Mouse (Mus musculus): ENCODE results near the gene Ppat. TPM values are rescaled to one million over a fixed set of nuclear protein-coding genes. Genes with fewer than 3 reads are reported as not detected.

Gene Ppat
- polyA plus RNA-seq (2012; rRNA removed; ENCODE audit: low replicate concordance) = 0.53 and 1.1 TPM in 2 replicates

DNA sequence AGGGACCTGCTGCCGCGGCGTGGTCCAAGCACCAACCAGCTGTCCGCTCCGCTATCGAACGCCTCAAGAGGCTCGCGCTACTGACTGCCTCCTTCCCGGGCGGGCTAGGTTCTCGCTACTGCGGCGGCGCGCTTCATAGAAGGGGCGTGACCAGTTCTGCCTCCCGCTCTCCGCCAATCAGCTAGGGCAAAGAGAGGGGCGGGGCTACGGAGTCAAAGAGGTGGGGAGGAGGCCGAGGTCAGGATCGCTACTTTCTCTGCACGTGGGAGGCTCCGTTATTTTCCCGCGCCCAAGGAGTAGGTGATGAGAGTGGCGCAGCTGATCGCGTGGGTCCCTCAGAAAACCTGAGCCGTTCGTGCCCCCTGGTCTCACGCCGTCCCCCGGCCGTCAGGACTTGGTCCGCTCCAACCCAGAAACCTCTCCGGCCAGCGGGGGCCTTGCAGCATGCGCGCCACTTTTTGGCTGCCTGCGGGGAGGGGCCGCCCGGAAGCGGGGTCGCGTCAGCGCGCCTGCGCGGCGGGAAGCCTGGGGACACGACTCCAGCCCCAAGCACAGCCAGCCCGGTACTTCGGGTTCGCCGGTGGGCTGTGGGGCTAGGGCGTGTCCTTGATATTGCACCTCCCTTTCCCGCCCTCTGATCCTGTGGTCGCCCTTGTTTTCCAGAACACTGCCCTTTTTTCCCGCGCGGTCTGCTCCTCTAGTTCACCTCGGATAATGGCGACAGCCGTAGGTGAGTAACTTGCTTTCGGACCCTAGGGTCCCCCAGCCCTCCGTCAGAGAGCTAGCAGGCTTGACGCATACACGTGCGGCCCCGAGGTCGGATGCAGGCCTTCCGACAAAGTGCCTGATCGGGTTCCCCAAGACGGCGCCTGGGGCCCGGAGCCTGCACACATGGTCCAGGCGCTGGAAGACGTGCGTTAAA is at the start of gene Ppat, which contains the start of gene Paics:
Gene Ppat, minus strand, starts transcription at position 473 of the 922 bp plus-strand sequence.
Gene Paics, plus strand, starts transcription at position 202 of the 922 bp plus-strand sequence.

DNA sequence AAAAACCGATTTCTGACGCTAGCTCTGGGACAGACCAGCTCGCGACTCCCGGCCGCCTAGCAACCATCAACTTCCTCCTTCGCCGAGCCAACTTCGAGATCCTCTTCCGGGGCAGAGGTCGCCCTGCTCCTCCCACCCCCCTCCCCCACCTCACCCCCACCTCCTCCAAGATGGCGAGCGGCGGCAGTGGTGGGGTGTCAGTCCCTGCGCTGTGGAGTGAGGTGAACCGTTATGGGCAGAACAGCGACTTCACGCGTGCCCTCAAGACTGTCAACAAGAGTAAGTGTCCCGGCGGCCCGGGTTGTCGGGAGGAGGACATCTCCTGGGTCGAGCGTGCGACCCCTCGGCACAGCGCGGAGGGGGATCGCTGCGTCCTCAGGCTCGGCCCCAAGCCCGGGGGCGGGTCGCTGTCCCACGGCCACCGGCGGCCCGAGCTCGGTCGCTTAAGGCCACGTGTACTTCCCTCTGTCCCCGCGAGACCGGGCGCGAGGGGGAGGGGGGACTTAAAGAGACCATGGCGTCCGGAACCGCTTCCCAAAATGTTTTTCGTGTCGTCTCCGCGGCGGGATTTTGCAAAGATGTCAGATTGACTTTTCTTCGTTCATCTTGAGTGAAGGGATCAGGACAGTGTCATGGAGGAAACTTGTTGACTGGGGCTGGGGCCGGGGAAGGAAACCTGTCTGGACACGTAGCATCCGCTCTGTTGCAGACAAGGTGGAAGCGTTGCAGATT is 23.3 kb upstream of the Ppat start, which contains the start of gene Srp72:
Gene Srp72, plus strand, starts transcription at position 130 of the 732 bp plus-strand sequence.

DNA sequence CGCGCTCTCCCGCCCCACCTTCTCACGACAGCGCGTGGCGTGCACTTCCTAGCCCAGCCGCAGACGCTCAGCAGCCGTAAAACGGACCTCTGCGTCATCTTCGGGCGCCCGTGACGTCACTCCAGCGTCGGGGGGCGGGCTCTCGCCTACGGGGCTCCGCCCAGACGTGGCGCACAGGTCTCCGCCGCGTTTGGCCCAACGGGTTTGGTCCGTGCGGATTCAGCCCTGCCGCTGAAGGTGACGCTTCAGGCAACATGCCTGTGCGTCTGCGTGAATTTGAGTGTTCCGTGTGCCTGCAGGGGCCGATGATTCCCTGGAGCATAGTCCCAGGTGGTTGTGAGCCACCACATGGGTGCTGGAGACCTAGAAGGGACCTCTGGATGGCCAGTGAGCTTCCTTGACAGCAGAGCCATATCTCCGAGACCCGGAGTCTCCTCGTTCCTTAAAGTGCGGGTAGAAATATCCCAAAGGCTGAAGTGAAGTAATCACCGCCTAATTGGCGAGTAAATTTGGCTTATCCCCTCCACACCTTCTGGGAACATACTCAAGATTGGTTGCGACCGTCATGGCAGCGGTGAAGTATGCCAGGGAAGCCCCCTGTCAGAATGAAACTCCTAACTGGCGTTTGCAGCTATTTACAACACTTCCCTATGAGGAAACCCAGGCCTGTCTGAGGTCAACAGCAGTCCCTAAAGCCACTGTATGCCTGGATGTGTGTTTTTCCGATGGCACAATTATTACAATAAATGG is 45.8 kb downstream of the Ppat start, which contains the start of gene Aasdh:
Gene Aasdh, minus strand, starts transcription at position 110 of the 750 bp plus-strand sequence.

Other genes starting within 250 kb of the Ppat start
- gene Aasdh, start 46.1 kb downstream of the Ppat start, polyA plus RNA-seq (2012; rRNA removed; ENCODE audit: low replicate concordance) = 1.3 and 3.3 TPM in 2 replicates
- 6.1 and 11.0 TPM in 2 replicates for gene Paics, start 271 bp downstream of the Ppat start, polyA plus RNA-seq (2012; rRNA removed; ENCODE audit: low replicate concordance)
- 2.9 and 5.4 TPM in 2 replicates for gene Srp72, start 23.1 kb upstream of the Ppat start, polyA plus RNA-seq (2012; rRNA removed; ENCODE audit: low replicate concordance)
- not detected in 2 replicates for gene Arl9, start 52.5 kb upstream of the Ppat start, polyA plus RNA-seq (2012; rRNA removed; ENCODE audit: low replicate concordance)
- 0.19 and 1.4 TPM in 2 replicates for gene Thegl, start 64.4 kb upstream of the Ppat start, polyA plus RNA-seq (2012; rRNA removed; ENCODE audit: low replicate concordance)
- 110 and 177 TPM in 2 replicates for gene Hopx, start 163.5 kb upstream of the Ppat start, polyA plus RNA-seq (2012; rRNA removed; ENCODE audit: low replicate concordance)